Mouse (Mus musculus) limb, embryonic 12.5 days (tissue): ENCODE data around the gene Camkmt. TPM values are rescaled to one million over a fixed set of nuclear protein-coding genes. Genes with fewer than 3 reads are reported as not detected.

Experiments used
- ATAC-seq: fragments of 200-750 bp; cut with Nextera tagmentation; 2 replicates; pipeline ENCODE4 v1.8.0; 2017; ENCODE audit warnings: low read depth, moderate TSS enrichment; ENCODE audit not compliant: insufficient number of reproducible peaks, insufficient read depth, low FRiP score, low TSS enrichment
- H3K27ac ChIP-seq: fragments of 300-500 bp; sonication (generic); 2 replicates; pipeline ENCODE4 v1.5.1; 2016; ENCODE audit warnings: mild to moderate bottlenecking, moderate library complexity
- H3K27me3 ChIP-seq: fragments of 300-500 bp; sonication (generic); 2 replicates; pipeline ENCODE4 v1.6.1; 2016; ENCODE audit warnings: mild to moderate bottlenecking, moderate library complexity
- H3K36me3 ChIP-seq: fragments of 300-500 bp; sonication (generic); 2 replicates; pipeline ENCODE4 v1.6.1; 2016; ENCODE audit warnings: mild to moderate bottlenecking, moderate library complexity
- H3K4me1 ChIP-seq: fragments of 300-500 bp; sonication (generic); replicated peaks from 2 replicates; pipeline ENCODE4 v1.6.1; 2016
- H3K4me2 ChIP-seq: fragments of 300-500 bp; sonication (generic); 2 replicates; pipeline ENCODE4 v1.6.1; 2016; ENCODE audit warnings: mild to moderate bottlenecking, moderate library complexity
- H3K4me3 ChIP-seq: fragments of 300-500 bp; sonication (generic); replicated peaks from 2 replicates; pipeline ENCODE4 v1.5.1; 2016; ENCODE audit warnings: mild to moderate bottlenecking
- H3K9ac ChIP-seq: fragments of 300-500 bp; sonication (generic); replicated peaks from 2 replicates; pipeline ENCODE4 v1.6.1; 2016; ENCODE audit warnings: mild to moderate bottlenecking, moderate library complexity
- H3K9me3 ChIP-seq: fragments of 300-500 bp; sonication (generic); 2 replicates; pipeline ENCODE4 v1.6.1; 2016; ENCODE audit warnings: mild to moderate bottlenecking, moderate library complexity
- WGBS: fragments of 180-500 bp; shearing (Covaris S2); methylation state at CpG from one replicate; pipeline ENCODE4 v1.1.7; 2016; 5-methylcytosine and 5-hydroxymethylcytosine counted together
- polyA plus RNA-seq: library from polyadenylated mRNA; unstranded; fragments of >200 nt; fragmentation: Nextera tagmentation; extraction: Ambion mirVana; gene quantifications from 2 replicates; pipeline ENCODE4 v1.2.1, GENCODE M21; 2016

Gene Camkmt
- polyA plus RNA-seq, 1 experiment from 2014 or later: 14.3 TPM

DNA sequence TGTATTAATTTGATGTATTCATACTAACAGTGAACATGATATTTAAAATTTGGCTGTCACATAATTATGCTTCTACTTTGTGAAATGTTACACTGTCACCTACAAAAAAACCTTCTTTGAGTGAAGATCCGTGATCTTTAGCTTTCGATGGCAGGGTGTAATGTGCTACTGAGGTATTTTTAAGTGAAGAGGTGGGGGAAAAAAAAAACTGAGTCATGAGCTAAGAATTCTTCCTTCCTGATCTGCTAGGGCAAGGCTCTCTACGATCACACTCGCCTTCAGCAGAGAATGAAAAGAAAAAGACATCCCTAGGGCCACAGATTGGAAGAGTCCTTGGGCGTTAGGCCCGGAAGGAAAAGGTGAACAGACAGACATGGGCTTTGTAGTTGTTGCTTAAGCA lies 201.9 kb downstream of the Camkmt start:
- 87% methylated on average over 6 of the region's 6 CpGs for WGBS
- Histone ChIP-seq H3K4me3 (no peak overlapping the region), H3K9ac (no peak overlapping the region), H3K9me3 (peaks cover 5% of the 10 kb centered on the region; the same call in 1 of the 2 replicates), H3K27ac (no peak overlapping the region), H3K36me3 (no peaks in the 10 kb centered on the region), H3K4me1 (no peaks in the 10 kb centered on the region; the same call in 1 of the 2 replicates), H3K27me3 (no peaks in the 10 kb centered on the region), H3K4me2 (no peak overlapping the region)
- no peak for ATAC-seq

DNA sequence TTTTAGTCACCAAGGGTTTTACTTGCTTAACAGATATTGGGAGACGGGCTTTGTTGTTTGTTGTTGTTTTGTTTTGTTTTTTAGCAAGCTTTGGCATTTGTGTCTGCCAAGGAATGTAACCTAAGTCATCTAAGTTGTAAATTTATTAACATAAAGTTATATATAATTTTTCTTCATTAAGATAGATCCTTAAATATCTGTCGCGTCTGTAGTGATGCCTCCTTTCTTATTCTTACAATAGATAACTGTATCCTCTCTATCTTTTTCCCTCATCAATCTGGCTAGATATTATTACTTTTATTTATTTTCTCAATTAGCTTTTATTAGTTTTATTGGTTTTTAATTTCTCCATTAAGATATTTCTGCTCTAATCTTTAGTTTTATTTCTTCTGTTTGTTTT lies 213.3 kb downstream of the Camkmt start:
- H3K9ac ChIP-seq: no peak overlapping the region
- no peaks in the 10 kb centered on the region for H3K9me3 ChIP-seq
- no peak overlapping the region for H3K4me3 ChIP-seq
- H3K27me3 ChIP-seq: no peaks in the 10 kb centered on the region
- H3K4me2 ChIP-seq: no peak overlapping the region
- no peak overlapping the region for H3K27ac ChIP-seq
- no peak for ATAC-seq
- no peaks in the 10 kb centered on the region for H3K36me3 ChIP-seq
- WGBS: 95% methylated on average over 3 of the region's 3 CpGs
- H3K4me1 ChIP-seq: no peaks in the 10 kb centered on the region

DNA sequence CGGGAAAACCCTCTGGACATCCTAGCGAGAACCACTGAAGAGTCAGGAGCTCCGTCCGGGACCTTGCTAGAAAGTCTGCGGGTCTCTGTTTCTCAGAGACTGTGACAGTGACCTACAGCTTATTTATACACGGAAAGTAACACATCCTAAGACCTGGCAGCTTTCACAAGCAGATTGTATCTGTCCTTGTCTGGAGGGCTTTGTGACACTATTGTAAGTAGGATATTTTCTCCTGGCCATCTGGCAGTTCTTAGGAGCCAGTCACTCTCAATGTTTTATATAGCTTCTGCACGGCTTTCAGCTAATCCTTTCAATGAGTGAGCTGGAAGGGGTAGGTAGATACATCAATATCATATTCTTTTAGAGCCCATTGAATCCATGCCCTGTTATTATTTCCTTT lies 218.2 kb downstream of the Camkmt start:
- Histone ChIP-seq H3K9ac (no peak overlapping the region), H3K4me2 (no peak overlapping the region), H3K9me3 (no peaks in the 10 kb centered on the region), H3K4me1 (no peaks in the 10 kb centered on the region), H3K27ac (no peak overlapping the region), H3K27me3 (no peaks in the 10 kb centered on the region), H3K4me3 (no peak overlapping the region), H3K36me3 (no peaks in the 10 kb centered on the region)
- no peak for ATAC-seq
- WGBS: 81% methylated on average over 7 of the region's 7 CpGs

DNA sequence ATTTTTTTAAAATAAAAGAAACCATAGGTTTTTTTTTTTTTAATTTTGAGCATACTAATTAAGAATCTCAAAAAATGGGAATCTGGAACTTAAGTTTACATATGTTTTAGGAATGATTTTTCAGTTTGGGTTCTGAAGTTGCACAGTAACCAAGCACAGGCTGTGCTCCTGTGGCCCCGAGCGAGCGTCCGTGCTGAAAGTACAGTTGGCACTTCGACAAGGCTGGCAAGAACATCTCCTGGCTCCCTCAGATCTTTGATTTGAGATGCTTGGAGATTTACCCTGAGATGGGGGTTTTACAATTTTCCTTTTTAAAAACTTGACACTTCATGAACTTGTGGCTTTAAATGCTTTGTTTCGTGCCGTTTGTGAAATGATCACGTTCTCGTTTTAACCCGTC lies 218.7 kb downstream of the Camkmt start:
- WGBS: 95% methylated on average over 10 of the region's 10 CpGs
- H3K4me3 ChIP-seq: no peak overlapping the region
- no peaks in the 10 kb centered on the region for H3K27me3 ChIP-seq
- H3K4me2 ChIP-seq: no peak overlapping the region
- H3K27ac ChIP-seq: no peak overlapping the region
- H3K9me3 ChIP-seq: no peaks in the 10 kb centered on the region
- ATAC-seq: no peak
- H3K4me1 ChIP-seq: 0 out of 2 replicates have a peak, but pooled peaks cover 3% of the 10 kb centered on the region
- no peak overlapping the region for H3K9ac ChIP-seq
- no peaks in the 10 kb centered on the region for H3K36me3 ChIP-seq

DNA sequence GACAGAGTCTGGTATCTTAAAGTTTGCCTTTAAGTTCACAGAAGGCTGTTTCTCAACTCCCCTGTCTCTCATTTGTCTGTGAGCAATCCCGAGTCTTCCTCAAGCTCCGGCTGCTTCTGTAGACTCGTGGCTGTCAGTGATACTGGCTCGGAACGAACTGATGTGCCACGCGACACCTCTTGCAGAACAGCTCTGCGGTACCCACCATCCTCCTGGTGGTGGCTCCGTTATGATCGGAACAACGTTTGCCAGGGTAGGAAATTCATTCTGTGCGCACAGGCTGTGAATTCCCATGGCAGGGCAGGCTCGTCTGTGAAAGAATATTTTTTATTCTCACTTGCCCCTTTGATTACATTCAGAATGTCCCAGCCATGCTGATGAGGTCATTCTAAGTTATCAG lies 221.0 kb downstream of the Camkmt start:
- WGBS: 79% methylated on average over 13 of the region's 13 CpGs
- H3K9ac ChIP-seq: no peak overlapping the region

DNA sequence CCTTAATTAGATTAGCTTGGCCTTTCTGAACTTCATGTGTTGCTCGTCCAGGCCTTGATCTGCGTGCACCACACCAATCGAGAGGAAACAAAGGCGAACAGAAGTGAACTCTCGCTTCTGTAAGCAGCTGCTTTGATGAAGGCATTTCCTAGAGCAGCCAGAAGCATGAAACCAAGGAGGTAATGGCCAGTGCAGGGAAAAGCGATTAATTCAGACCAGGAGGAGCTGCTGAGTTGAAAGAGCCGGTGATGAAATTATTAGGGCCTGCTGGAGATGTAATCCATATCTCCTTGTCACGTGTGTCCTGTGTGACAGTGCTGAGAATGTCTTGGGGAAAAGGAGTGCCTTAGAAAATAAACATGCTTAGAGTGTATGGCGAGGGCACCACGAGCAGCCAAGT lies 228.0 kb downstream of the Camkmt start:
- no peaks in the 10 kb centered on the region for H3K27me3 ChIP-seq
- no peak for ATAC-seq
- no peak overlapping the region for H3K9ac ChIP-seq
- no peak overlapping the region for H3K4me2 ChIP-seq
- H3K36me3 ChIP-seq: no peaks in the 10 kb centered on the region
- no peak overlapping the region for H3K4me3 ChIP-seq
- H3K9me3 ChIP-seq: no peaks in the 10 kb centered on the region
- H3K4me1 ChIP-seq: peaks cover 11% of the 10 kb centered on the region; the same call in 1 of the 2 replicates
- no peak overlapping the region for H3K27ac ChIP-seq
- WGBS: 20% methylated on average over 10 of the region's 10 CpGs

More for the DNA sequence above, 221.0 kb downstream of the Camkmt start:
- Histone ChIP-seq H3K27ac (no peak overlapping the region), H3K27me3 (no peaks in the 10 kb centered on the region), H3K9me3 (no peaks in the 10 kb centered on the region), H3K4me2 (no peak overlapping the region), H3K4me1 (0 out of 2 replicates have a peak, but pooled peaks cover 3% of the 10 kb centered on the region), H3K36me3 (no peaks in the 10 kb centered on the region), H3K4me3 (no peak overlapping the region)
- no peak for ATAC-seq

DNA sequence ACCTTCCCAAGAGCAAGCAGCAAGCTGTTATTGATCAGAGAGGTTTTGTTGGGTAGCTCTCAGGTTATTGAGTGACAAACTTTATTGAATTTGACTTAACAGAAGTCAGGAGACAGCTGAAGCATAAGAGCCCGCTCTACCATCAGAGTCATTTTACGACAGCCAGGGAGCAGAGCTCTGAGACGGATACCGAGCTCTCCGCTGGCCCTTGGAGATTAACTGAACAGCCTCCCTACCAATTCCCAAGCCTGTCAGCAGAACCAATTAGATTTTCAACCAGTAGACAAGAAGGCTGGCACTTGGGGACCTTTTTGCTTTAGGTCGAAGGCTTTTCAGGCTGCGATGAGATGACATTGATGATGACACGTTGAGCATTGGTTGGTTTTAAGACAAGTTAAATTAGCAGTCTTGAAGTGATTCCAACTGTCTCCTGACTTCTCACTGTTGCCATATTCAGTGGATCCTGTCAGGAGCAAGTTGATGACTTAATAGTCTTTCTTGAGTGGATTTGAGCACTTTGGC lies 229.5 kb downstream of the Camkmt start:
- no peak overlapping the region for H3K4me2 ChIP-seq
- no peak for ATAC-seq
- WGBS: 51% methylated on average over 8 of the region's 8 CpGs
- H3K4me3 ChIP-seq: no peak overlapping the region
- H3K27ac ChIP-seq: no peak overlapping the region
- peaks cover 8% of the 10 kb centered on the region; the same call in 1 of the 2 replicates for H3K4me1 ChIP-seq
- H3K9me3 ChIP-seq: no peaks in the 10 kb centered on the region
- H3K27me3 ChIP-seq: no peaks in the 10 kb centered on the region
- H3K36me3 ChIP-seq: no peaks in the 10 kb centered on the region
- no peak overlapping the region for H3K9ac ChIP-seq

DNA sequence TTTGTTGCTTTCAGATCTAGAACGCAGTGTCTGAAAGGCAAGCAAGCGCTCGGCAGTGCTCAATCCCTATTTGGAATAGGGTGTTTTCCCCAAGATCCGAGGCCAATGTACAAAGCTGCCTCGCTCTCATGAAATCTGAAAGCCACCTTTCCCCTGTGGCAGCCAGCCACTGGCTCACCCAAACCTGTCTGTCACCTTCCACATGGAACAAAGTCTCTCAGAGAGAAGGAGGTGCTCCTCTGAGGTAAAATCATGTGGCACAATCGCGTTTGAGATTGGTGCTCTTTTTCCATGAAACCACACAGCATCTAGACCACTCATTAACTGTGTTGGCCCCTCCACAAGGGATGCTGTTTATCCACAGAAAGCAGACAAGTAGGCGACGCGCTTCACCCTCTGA lies 238.5 kb downstream of the Camkmt start:
- Histone ChIP-seq H3K27ac (no peak overlapping the region), H3K4me1 (no peaks in the 10 kb centered on the region), H3K4me3 (no peak overlapping the region), H3K4me2 (no peak overlapping the region), H3K36me3 (no peaks in the 10 kb centered on the region), H3K9ac (no peak overlapping the region), H3K27me3 (no peaks in the 10 kb centered on the region), H3K9me3 (no peaks in the 10 kb centered on the region)
- no peak for ATAC-seq
- WGBS: 91% methylated on average over 10 of the region's 10 CpGs

DNA sequence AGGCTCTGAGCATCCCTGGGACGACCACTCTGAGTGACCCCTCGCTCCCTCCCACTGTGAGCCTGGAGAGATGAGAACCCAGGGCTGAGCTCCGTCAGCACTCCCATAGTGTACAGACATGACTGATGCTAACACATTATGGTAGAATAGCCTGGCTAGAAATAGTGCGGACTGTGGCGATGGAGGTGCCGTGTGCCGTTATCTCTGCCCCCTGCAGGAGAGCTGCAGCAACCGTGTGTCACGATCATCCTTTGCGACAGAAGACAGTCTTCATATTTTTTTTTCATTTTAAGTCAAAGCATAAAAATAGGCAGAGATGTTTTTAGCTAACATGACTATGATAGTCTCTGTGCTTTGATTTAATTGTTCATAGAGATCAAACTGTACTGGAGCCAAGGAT lies 245.1 kb downstream of the Camkmt start:
- 85% methylated on average over 10 of the region's 10 CpGs for WGBS
- ATAC-seq: no peak
- H3K9ac ChIP-seq: no peak overlapping the region

DNA sequence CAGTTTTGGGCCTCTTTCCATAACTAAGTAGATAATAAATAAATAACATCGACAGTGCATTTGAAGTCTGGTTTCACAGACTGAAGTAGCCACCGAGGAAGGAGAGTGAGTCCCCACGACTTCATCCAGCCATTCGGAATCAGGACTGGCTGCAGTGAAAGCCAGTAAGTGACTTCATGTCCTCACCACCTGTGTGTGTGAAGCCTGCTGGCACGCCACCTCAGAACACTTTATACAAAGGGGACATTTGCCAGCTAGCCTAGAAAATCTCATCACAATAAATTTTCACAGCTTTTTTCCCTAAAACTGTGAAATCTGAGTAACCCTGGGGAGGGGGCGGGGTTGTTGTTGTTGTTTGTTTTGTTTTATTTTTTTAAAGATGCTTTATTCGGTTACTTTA lies 247.3 kb downstream of the Camkmt start:
- no peak for ATAC-seq
- no peak overlapping the region for H3K27ac ChIP-seq
- H3K36me3 ChIP-seq: no peaks in the 10 kb centered on the region
- H3K9ac ChIP-seq: no peak overlapping the region
- H3K27me3 ChIP-seq: no peaks in the 10 kb centered on the region
- H3K4me2 ChIP-seq: no peak overlapping the region
- H3K9me3 ChIP-seq: no peaks in the 10 kb centered on the region
- no peaks in the 10 kb centered on the region for H3K4me1 ChIP-seq
- no peak overlapping the region for H3K4me3 ChIP-seq
- WGBS: 67% methylated on average over 7 of the region's 7 CpGs

More for the DNA sequence above, 245.1 kb downstream of the Camkmt start:
- Histone ChIP-seq H3K9me3 (no peaks in the 10 kb centered on the region), H3K27me3 (no peaks in the 10 kb centered on the region), H3K4me1 (no peaks in the 10 kb centered on the region), H3K27ac (no peak overlapping the region), H3K36me3 (no peaks in the 10 kb centered on the region), H3K4me3 (no peak overlapping the region), H3K4me2 (no peak overlapping the region)

DNA sequence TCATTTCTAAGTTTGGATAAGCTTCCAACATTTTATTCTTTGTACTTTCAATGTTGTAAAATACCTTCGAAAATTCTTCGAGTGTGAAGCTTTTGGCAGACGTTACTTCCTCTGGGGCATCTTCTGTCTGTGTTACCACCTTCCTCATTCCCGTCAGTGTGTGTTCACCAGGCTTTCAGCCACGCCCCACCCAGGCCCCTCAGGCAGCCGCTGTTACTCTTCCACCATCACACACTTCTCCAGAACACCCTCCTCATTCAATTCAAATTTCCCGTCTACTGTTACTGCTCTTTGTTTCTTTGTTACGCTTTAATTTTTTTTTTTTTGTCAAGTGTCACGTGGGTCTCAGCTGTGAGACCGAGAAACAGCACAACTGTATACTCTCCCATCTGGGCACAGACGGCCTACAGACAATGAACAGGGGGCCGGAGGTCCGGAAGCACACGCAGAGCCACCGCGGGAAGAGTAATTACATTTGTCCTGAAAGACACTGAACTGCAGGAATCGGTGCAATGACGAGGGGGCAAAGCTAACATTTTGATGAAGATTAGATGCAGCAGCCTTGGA lies 250.9 kb downstream of the Camkmt start:
- Histone ChIP-seq H3K4me2 (no peak overlapping the region), H3K4me1 (no peaks in the 10 kb centered on the region)
- WGBS: 76% methylated on average over 18 of the region's 18 CpGs

DNA sequence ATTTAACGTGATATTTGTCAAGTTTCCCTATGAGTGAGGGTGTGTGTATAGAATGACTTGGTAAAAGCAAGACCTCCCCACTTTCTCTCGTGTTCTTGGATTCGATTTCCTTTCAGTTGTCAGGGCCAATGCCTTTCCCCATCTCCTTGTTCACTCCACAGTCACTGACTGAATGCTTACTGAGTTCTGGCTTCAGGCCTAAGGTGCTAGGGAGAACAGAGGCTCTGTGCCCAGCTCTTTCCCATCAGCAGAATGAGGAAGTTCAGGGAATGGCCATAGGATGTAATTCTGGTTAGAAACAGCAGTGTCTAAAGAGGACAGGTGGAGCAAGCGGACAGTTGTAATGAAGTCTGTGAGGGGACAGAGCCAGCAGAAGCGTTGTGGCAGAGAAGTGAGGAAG lies 252.1 kb downstream of the Camkmt start:
- Histone ChIP-seq H3K4me2 (no peak overlapping the region), H3K36me3 (no peaks in the 10 kb centered on the region), H3K27ac (no peak overlapping the region), H3K4me3 (no peak overlapping the region), H3K27me3 (no peaks in the 10 kb centered on the region; the same call in 1 of the 2 replicates), H3K9me3 (no peaks in the 10 kb centered on the region), H3K9ac (no peak overlapping the region), H3K4me1 (no peaks in the 10 kb centered on the region)
- ATAC-seq: no peak
- 88% methylated on average over 5 of the region's 5 CpGs for WGBS

More for the DNA sequence above, 250.9 kb downstream of the Camkmt start:
- Histone ChIP-seq H3K4me3 (no peak overlapping the region), H3K9ac (no peak overlapping the region), H3K9me3 (no peaks in the 10 kb centered on the region), H3K27me3 (no peaks in the 10 kb centered on the region; the same call in 1 of the 2 replicates), H3K36me3 (no peaks in the 10 kb centered on the region), H3K27ac (no peak overlapping the region)
- ATAC-seq: no peak
